Mouse (Mus musculus) intestine, embryonic 16.5 days (tissue): ENCODE measurements at regions not wholly inside any gene's neighbourhood (a gene's known extent, or its start where the extent isn't known, plus 50 kb on each side); places are given as distances from the start of the nearest gene placed in this dataset.
A peak's percentile ranks its signal among the peaks of the same experiment; 100 is the strongest.

Experiments
- ATAC-seq: fragments of 200-750 bp; cut with Nextera tagmentation; 2 replicates; pipeline ENCODE4 v1.8.0; 2017; ENCODE audit warnings: moderate TSS enrichment, moderate library complexity
- H3K27ac ChIP-seq: fragments of 300-500 bp; sonication (generic); 2 replicates; pipeline ENCODE4 v1.5.1; 2014; ENCODE audit warnings: mild to moderate bottlenecking, low read length
- H3K27me3 ChIP-seq: fragments of 300-500 bp; sonication (generic); replicated peaks from 2 replicates; pipeline ENCODE4 v1.6.1; 2014; ENCODE audit warnings: low read length, control low read depth, mixed read lengths; ENCODE audit not compliant: control insufficient read depth, insufficient read depth
- H3K36me3 ChIP-seq: fragments of 300-500 bp; sonication (generic); 2 replicates; pipeline ENCODE4 v1.6.1; 2014; ENCODE audit warnings: low read length, control low read depth; ENCODE audit not compliant: control insufficient read depth, insufficient read depth
- H3K4me1 ChIP-seq: fragments of 300-500 bp; sonication (generic); 2 replicates; pipeline ENCODE4 v1.6.1; 2014; ENCODE audit warnings: low read length, control low read depth, mixed read lengths; ENCODE audit not compliant: control insufficient read depth, insufficient read depth
- H3K4me2 ChIP-seq: fragments of 300-500 bp; sonication (generic); 2 replicates; pipeline ENCODE4 v1.6.1; 2014; ENCODE audit warnings: low read depth, low read length, control low read depth
- H3K4me3 ChIP-seq: fragments of 300-500 bp; sonication (generic); 2 replicates; pipeline ENCODE4 v1.5.1; 2014; ENCODE audit warnings: mild to moderate bottlenecking, low read length
- H3K9ac ChIP-seq: fragments of 300-500 bp; sonication (generic); 2 replicates; pipeline ENCODE4 v1.6.1; 2014; ENCODE audit warnings: low read depth, low read length
- H3K9me3 ChIP-seq: fragments of 300-500 bp; sonication (generic); 2 replicates; pipeline ENCODE4 v1.6.1; 2016; ENCODE audit warnings: low read length, control low read depth; ENCODE audit not compliant: control insufficient read depth
- WGBS: fragments of 180-500 bp; shearing (Covaris S2); extraction: QIAGEN DNeasy Blood & Tissue Kit; methylation state at CpG from one replicate; pipeline ENCODE4 v1.1.7; 2014; 5-methylcytosine and 5-hydroxymethylcytosine counted together

- no peak for ATAC-seq
- Histone ChIP-seq H3K36me3 (no peaks in the 10 kb centered on the region), H3K4me2 (no peak overlapping the region), H3K27me3 (no peaks in the 10 kb centered on the region), H3K4me1 (no peaks in the 10 kb centered on the region), H3K4me3 (no peak overlapping the region), H3K27ac (no peak overlapping the region), H3K9ac (no peak overlapping the region), H3K9me3 (no peaks in the 10 kb centered on the region)
- WGBS, result 89% methylated on average over 1 of the region's 1 CpGs
Observed at GRCm38 (mm10) chr4:58632696-58633095, 79.0 kb upstream of the Lpar1 start.

GRCm38 (mm10) chr4:58631415-58631814 lies 77.7 kb upstream of the Lpar1 start:
- no peaks in the 10 kb centered on the region for H3K9me3 ChIP-seq
- no peak for ATAC-seq
- no peak overlapping the region for H3K9ac ChIP-seq
- H3K27ac ChIP-seq, result no peak overlapping the region
- H3K27me3 ChIP-seq, result no peaks in the 10 kb centered on the region
- WGBS, result 62% methylated on average over 4 of the region's 4 CpGs
- no peaks in the 10 kb centered on the region for H3K4me1 ChIP-seq
- H3K36me3 ChIP-seq, result no peaks in the 10 kb centered on the region
- H3K4me2 ChIP-seq, result no peak overlapping the region
- H3K4me3 ChIP-seq, result no peak overlapping the region

GRCm38 (mm10) chr4:58627021-58627420 lies 73.3 kb upstream of the Lpar1 start:
- no peak overlapping the region for H3K27ac ChIP-seq

GRCm38 (mm10) chr4:58624059-58624458 lies 70.4 kb upstream of the Lpar1 start:
- 73% methylated on average over 3 of the region's 3 CpGs for WGBS

More at GRCm38 (mm10) chr4:58627021-58627420, 73.3 kb upstream of the Lpar1 start:
- Histone ChIP-seq H3K9ac (no peak overlapping the region), H3K4me1 (no peaks in the 10 kb centered on the region), H3K9me3 (no peaks in the 10 kb centered on the region), H3K36me3 (no peaks in the 10 kb centered on the region), H3K27me3 (no peaks in the 10 kb centered on the region), H3K4me3 (no peak overlapping the region), H3K4me2 (no peak overlapping the region)
- ATAC-seq, result peak; percentile 55
- WGBS, result 54% methylated on average over 7 of the region's 7 CpGs

DNA sequence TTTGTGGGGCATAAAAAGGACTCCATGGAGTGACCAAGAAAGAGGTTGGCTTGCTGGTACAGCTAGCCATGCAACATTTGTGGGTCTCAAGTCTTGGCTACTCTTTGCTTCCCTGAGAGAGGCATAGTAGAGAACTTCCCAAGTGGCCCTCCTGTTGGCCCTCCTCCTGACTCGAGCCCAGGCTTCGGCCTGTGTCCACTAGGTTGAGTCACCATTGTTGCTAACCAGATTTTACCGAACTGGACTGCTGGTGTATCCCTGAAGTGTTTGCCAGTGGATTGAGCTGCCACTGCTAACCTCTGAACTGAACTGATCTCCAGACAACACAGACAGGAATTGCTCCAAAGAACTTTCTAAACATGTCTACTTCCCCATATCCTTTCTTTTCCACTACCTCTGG lies 66.9 kb upstream of the Lpar1 start:
- no peaks in the 10 kb centered on the region for H3K27me3 ChIP-seq
- H3K9ac ChIP-seq, result no peak overlapping the region
- H3K36me3 ChIP-seq, result no peaks in the 10 kb centered on the region
- H3K9me3 ChIP-seq, result no peaks in the 10 kb centered on the region
- H3K4me1 ChIP-seq, result no peaks in the 10 kb centered on the region
- ATAC-seq, result no peak
- H3K4me3 ChIP-seq, result no peak overlapping the region
- H3K4me2 ChIP-seq, result no peak overlapping the region
- H3K27ac ChIP-seq, result no peak overlapping the region
- 86% methylated on average over 3 of the region's 3 CpGs for whole genome bisulfite sequencing

More at GRCm38 (mm10) chr4:58624059-58624458, 70.4 kb upstream of the Lpar1 start:
- Histone ChIP-seq H3K36me3 (no peaks in the 10 kb centered on the region), H3K4me3 (no peak overlapping the region), H3K9ac (no peak overlapping the region), H3K4me2 (no peak overlapping the region), H3K27me3 (no peaks in the 10 kb centered on the region), H3K4me1 (no peaks in the 10 kb centered on the region), H3K27ac (no peak overlapping the region), H3K9me3 (no peaks in the 10 kb centered on the region)
- ATAC-seq, result no peak

DNA sequence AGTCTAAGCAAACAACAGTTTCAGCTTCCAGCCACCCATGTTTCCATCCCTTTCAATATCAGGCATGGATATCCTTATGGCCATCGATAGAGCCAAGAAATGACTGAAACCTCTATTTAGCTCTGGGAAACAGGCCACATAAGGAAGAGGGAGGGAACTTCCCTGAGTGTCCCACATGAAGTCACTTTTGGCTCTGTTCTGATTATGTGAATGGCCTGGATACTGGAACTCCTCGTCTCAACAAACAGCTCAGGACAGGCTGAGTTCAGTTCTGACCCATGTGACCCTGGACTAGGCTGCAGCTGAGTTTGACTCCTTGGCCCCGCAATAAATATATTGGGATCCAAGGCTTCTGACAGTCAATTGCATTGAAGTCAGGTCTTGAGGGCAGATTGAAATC lies 63.6 kb upstream of the Lpar1 start:
- Histone ChIP-seq H3K27ac (no peak overlapping the region), H3K36me3 (no peaks in the 10 kb centered on the region), H3K4me1 (no peaks in the 10 kb centered on the region), H3K4me3 (no peak overlapping the region), H3K9me3 (no peaks in the 10 kb centered on the region), H3K9ac (no peak overlapping the region), H3K4me2 (no peak overlapping the region), H3K27me3 (no peaks in the 10 kb centered on the region)
- ATAC-seq, result no peak
- 83% methylated on average over 3 of the region's 3 CpGs for WGBS

- no peak overlapping the region for H3K27ac ChIP-seq
- H3K4me1 ChIP-seq, result no peaks in the 10 kb centered on the region
- WGBS, result 45% methylated on average over 6 of the region's 6 CpGs
- no peak for ATAC-seq
- H3K4me3 ChIP-seq, result no peak overlapping the region
- H3K9ac ChIP-seq, result no peak overlapping the region
- H3K27me3 ChIP-seq, result no peaks in the 10 kb centered on the region
- no peaks in the 10 kb centered on the region for H3K36me3 ChIP-seq
- H3K4me2 ChIP-seq, result no peak overlapping the region
- no peaks in the 10 kb centered on the region for H3K9me3 ChIP-seq
Observed at GRCm38 (mm10) chr4:58613536-58613935, 59.8 kb upstream of the Lpar1 start.

DNA sequence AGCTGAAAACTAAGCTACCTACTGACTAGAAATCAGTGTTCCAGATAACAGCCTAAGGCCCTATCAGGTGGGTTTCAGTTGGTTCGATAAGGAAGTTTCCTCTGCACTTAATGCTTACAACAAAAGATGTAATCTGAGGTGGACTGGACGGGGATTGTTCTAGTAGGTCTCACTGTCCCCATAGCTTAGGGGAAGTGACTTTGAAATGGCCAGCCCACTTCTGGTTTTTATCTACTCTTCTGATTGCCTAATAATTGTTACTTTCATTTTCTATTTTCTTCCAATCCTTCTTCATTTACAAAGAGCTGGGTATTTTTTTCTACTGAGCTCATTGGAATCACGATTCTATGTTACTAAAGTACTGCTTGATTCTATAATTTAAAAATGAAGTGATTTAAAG lies 59.3 kb upstream of the Lpar1 start:
- no peak for ATAC-seq
- no peaks in the 10 kb centered on the region for H3K27me3 ChIP-seq
- H3K4me1 ChIP-seq, result no peaks in the 10 kb centered on the region
- no peaks in the 10 kb centered on the region for H3K9me3 ChIP-seq
- no peak overlapping the region for H3K9ac ChIP-seq
- no peak overlapping the region for H3K27ac ChIP-seq
- no peak overlapping the region for H3K4me2 ChIP-seq
- H3K4me3 ChIP-seq, result no peak overlapping the region
- 72% methylated on average over 3 of the region's 3 CpGs for WGBS
- no peaks in the 10 kb centered on the region for H3K36me3 ChIP-seq

DNA sequence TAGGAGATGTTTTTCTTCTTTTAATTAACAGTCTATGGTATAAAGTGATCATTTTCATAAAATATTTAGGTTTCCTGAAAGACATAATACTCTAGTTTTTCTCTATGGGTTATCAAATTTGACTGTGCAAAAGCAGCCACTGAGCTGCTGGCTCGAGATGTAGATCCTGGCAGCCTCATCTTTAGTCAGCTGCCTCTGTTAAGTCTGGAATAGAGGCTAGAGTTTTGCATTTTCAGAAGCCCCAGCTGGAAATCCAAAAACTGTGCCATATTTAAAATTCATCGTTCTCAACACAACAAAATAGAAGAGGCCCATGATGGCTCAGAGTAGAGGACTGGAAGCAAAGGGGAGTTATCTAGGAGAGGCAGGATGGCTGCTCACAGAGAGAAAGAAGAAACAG lies 53.8 kb upstream of the Lpar1 start:
- no peak overlapping the region for H3K9ac ChIP-seq
- no peaks in the 10 kb centered on the region for H3K27me3 ChIP-seq
- H3K9me3 ChIP-seq, result no peaks in the 10 kb centered on the region; the same call in 1 of the 2 replicates
- H3K36me3 ChIP-seq, result no peaks in the 10 kb centered on the region
- no peak for ATAC-seq
- H3K4me3 ChIP-seq, result no peak overlapping the region
- no peak overlapping the region for H3K27ac ChIP-seq
- WGBS, result 89% methylated on average over 2 of the region's 2 CpGs
- H3K4me1 ChIP-seq, result no peaks in the 10 kb centered on the region
- H3K4me2 ChIP-seq, result no peak overlapping the region

- no peaks in the 10 kb centered on the region for H3K36me3 ChIP-seq
- no peak overlapping the region for H3K9ac ChIP-seq
- no peak overlapping the region for H3K27ac ChIP-seq
- ATAC-seq, result no peak
- H3K4me2 ChIP-seq, result no peak overlapping the region
- no peaks in the 10 kb centered on the region for H3K27me3 ChIP-seq
- H3K4me3 ChIP-seq, result no peak overlapping the region
- H3K9me3 ChIP-seq, result no peaks in the 10 kb centered on the region; the same call in 1 of the 2 replicates
- no peaks in the 10 kb centered on the region for H3K4me1 ChIP-seq
- 77% methylated on average over 3 of the region's 3 CpGs for WGBS
Observed at GRCm38 (mm10) chr4:58605941-58606340, 52.2 kb upstream of the Lpar1 start.
